Mouse (Mus musculus): Measurements from ENCODE around the gene Tomm40l.

DNA sequence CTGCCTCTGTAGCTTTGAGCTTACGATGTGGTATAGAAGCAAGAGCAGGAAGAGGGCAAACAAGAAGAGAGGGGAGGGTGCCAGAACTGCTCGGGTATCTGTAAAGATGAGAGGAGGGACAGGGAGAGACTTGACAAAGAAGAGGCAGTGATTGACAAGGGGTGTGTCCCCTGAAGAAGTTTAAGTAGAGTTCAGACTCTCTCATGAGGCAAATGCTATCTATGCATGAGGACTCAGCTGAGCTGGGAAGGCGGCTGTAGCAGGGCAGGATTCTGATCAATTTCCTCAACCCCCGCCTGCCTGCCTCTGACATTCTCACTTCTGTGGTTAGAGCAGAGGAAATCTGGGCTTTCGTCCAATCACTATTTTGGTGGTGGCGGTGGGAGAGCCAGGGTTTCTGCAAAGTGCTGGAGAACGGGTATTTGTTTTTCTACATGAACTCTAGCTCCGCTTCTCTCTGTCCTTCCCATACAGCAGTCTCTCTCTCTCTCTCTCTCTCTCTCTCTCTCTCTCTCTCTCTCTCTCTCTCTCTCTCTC lies 40.3 kb upstream of the Tomm40l start:
- TF ChIP-seq ZC3H11A (IDR thresholded peaks at IDR 0.05; ENCODE audit: borderline replicate concordance, low read depth, low read length), result no peak
- TF ChIP-seq CHD2 (IDR thresholded peaks at IDR 0.05; ENCODE audit: low read depth, low read length), result no peak
- no peak for TF ChIP-seq MAFK (IDR thresholded peaks at IDR 0.05; ENCODE audit: insufficient read depth, low read depth, low read length)
- no peak for TF ChIP-seq ZNF384 (IDR thresholded peaks at IDR 0.05; ENCODE audit: low read depth, low read length)
